Mouse (Mus musculus): ENCODE measurements around the gene Isyna1. TPM values are rescaled to one million over a fixed set of nuclear protein-coding genes. Genes with fewer than 3 reads are reported as not detected.
A peak's percentile ranks its signal among the peaks of the same experiment; 100 is the strongest.

Gene Isyna1
- total RNA-seq, 1 experiment, result 161 TPM

- H3K27ac ChIP-seq (ENCODE audit: insufficient read depth, low read depth, low read length, poor library complexity, severe bottlenecking), result peak overlapping the region; percentile 26; the same call in 1 of the 2 replicates
- no peak for TF ChIP-seq ZNF384 (IDR thresholded peaks at IDR 0.05; ENCODE audit: low read depth, low read length)
- TF ChIP-seq ZC3H11A (IDR thresholded peaks at IDR 0.05; ENCODE audit: borderline replicate concordance, low read depth, low read length), result no peak
- TF ChIP-seq CHD2 (IDR thresholded peaks at IDR 0.05; ENCODE audit: low read depth, low read length), result no peak
- TF ChIP-seq MAFK (IDR thresholded peaks at IDR 0.05; ENCODE audit: insufficient read depth, low read depth, low read length), result no peak
- no peak for TF ChIP-seq HCFC1 (IDR thresholded peaks at IDR 0.05; ENCODE audit: borderline replicate concordance, insufficient read depth, low read length)
Measured at GRCm38 (mm10) chr8:70565561-70565960, 28.6 kb upstream of the Isyna1 start.

GRCm38 (mm10) chr8:70570360-70570759 is 23.8 kb upstream of the Isyna1 start:
- H3K27ac ChIP-seq (ENCODE audit: insufficient read depth, low read depth, low read length, poor library complexity, severe bottlenecking), result no peak overlapping the region
- H3K36me3 ChIP-seq (ENCODE audit: control insufficient read depth, insufficient read depth, low read length, poor library complexity, severe bottlenecking), result peaks cover 6% of the 10 kb centered on the region; the same call in 1 of the 2 replicates
- in situ Hi-C loops (cut with MboI; ENCODE audit: low sequenced_read_pairs in 2 of 2, unreplicated experiment in 2 of 2), result no loop called here
- H3K9ac ChIP-seq (ENCODE audit: insufficient read depth, low read depth, low read length, poor library complexity, severe bottlenecking), result no peak overlapping the region
- no peak for TF ChIP-seq CHD2 (IDR thresholded peaks at IDR 0.05; ENCODE audit: low read depth, low read length)
- no peak for TF ChIP-seq ZC3H11A (IDR thresholded peaks at IDR 0.05; ENCODE audit: borderline replicate concordance, low read depth, low read length)
- TF ChIP-seq HCFC1 (IDR thresholded peaks at IDR 0.05; ENCODE audit: borderline replicate concordance, insufficient read depth, low read length), result no peak
- no peak for TF ChIP-seq ZNF384 (IDR thresholded peaks at IDR 0.05; ENCODE audit: low read depth, low read length)
- no peak for TF ChIP-seq MAFK (IDR thresholded peaks at IDR 0.05; ENCODE audit: insufficient read depth, low read depth, low read length)
- H3K4me3 ChIP-seq (ENCODE audit: insufficient read depth in 1 of 2, low read depth in 1 of 2, low read length in 2 of 2, poor library complexity in 1 of 2, severe bottlenecking in 1 of 2), result no peak overlapping the region
- DNase-seq (ENCODE audit: low read depth, low spot score), result no peak
- H3K4me1 ChIP-seq (ENCODE audit: control insufficient read depth in 2 of 2, insufficient read depth in 2 of 2, low read length in 2 of 2, poor library complexity in 1 of 2), result peaks cover 2 to 6% of the 10 kb centered on the region in 2 experiments; a peak in 1 of 4 replicates
- no peaks in the 10 kb centered on the region for H3K9me3 ChIP-seq (ENCODE audit: control insufficient read depth, insufficient read depth, low read depth, low read length)

More at GRCm38 (mm10) chr8:70565561-70565960, 28.6 kb upstream of the Isyna1 start:
- no peak overlapping the region for H3K4me3 ChIP-seq (ENCODE audit: insufficient read depth in 1 of 2, low read depth in 1 of 2, low read length in 2 of 2, poor library complexity in 1 of 2, severe bottlenecking in 1 of 2)
- H3K9me3 ChIP-seq (ENCODE audit: control insufficient read depth, insufficient read depth, low read depth, low read length), result no peaks in the 10 kb centered on the region
- H3K9ac ChIP-seq (ENCODE audit: insufficient read depth, low read depth, low read length, poor library complexity, severe bottlenecking), result no peak overlapping the region
- H3K4me1 ChIP-seq (ENCODE audit: control insufficient read depth in 2 of 2, insufficient read depth in 2 of 2, low read length in 2 of 2, poor library complexity in 1 of 2), result peaks cover 2 to 24% of the 10 kb centered on the region in 2 experiments; a peak in 2 of 4 replicates
- no peaks in the 10 kb centered on the region; the same call in 1 of the 2 replicates for H3K36me3 ChIP-seq (ENCODE audit: control insufficient read depth, insufficient read depth, low read length, poor library complexity, severe bottlenecking)
- no peak for DNase-seq (ENCODE audit: low read depth, low spot score)
- in situ Hi-C loops (cut with MboI; ENCODE audit: low sequenced_read_pairs in 2 of 2, unreplicated experiment in 2 of 2), result no loop called here

GRCm38 (mm10) chr8:70570990-70571389 is 23.2 kb upstream of the Isyna1 start:
- no peaks in the 10 kb centered on the region for H3K9me3 ChIP-seq (ENCODE audit: control insufficient read depth, insufficient read depth, low read depth, low read length)
- H3K4me1 ChIP-seq (ENCODE audit: control insufficient read depth in 2 of 2, insufficient read depth in 2 of 2, low read length in 2 of 2, poor library complexity in 1 of 2), result peaks cover 2 to 4% of the 10 kb centered on the region in 2 experiments; a peak in 1 of 4 replicates
- H3K9ac ChIP-seq (ENCODE audit: insufficient read depth, low read depth, low read length, poor library complexity, severe bottlenecking), result no peak overlapping the region
- in situ Hi-C loops (cut with MboI; ENCODE audit: low sequenced_read_pairs in 2 of 2, unreplicated experiment in 2 of 2), result no loop called here
- no peak overlapping the region for H3K4me3 ChIP-seq (ENCODE audit: insufficient read depth in 1 of 2, low read depth in 1 of 2, low read length in 2 of 2, poor library complexity in 1 of 2, severe bottlenecking in 1 of 2)
- H3K36me3 ChIP-seq (ENCODE audit: control insufficient read depth, insufficient read depth, low read length, poor library complexity, severe bottlenecking), result peaks cover 6% of the 10 kb centered on the region; the same call in 1 of the 2 replicates
- no peak for TF ChIP-seq ZC3H11A (IDR thresholded peaks at IDR 0.05; ENCODE audit: borderline replicate concordance, low read depth, low read length)
- TF ChIP-seq HCFC1 (IDR thresholded peaks at IDR 0.05; ENCODE audit: borderline replicate concordance, insufficient read depth, low read length), result no peak
- no peak for TF ChIP-seq CHD2 (IDR thresholded peaks at IDR 0.05; ENCODE audit: low read depth, low read length)
- no peak for TF ChIP-seq MAFK (IDR thresholded peaks at IDR 0.05; ENCODE audit: insufficient read depth, low read depth, low read length)
- TF ChIP-seq ZNF384 (IDR thresholded peaks at IDR 0.05; ENCODE audit: low read depth, low read length), result no peak
- DNase-seq (ENCODE audit: low read depth, low spot score), result no peak
- no peak overlapping the region for H3K27ac ChIP-seq (ENCODE audit: insufficient read depth, low read depth, low read length, poor library complexity, severe bottlenecking)

GRCm38 (mm10) chr8:70574302-70574701 is 19.9 kb upstream of the Isyna1 start:
- DNase-seq (ENCODE audit: low read depth, low spot score), result no peak
- Histone ChIP-seq H3K36me3 (ENCODE audit: control insufficient read depth, insufficient read depth, low read length, poor library complexity, severe bottlenecking) (peaks cover 19% of the 10 kb centered on the region), H3K9me3 (ENCODE audit: control insufficient read depth, insufficient read depth, low read depth, low read length) (no peaks in the 10 kb centered on the region), H3K4me1 (ENCODE audit: control insufficient read depth in 2 of 2, insufficient read depth in 2 of 2, low read length in 2 of 2, poor library complexity in 1 of 2) (peaks cover 2 to 4% of the 10 kb centered on the region in 2 experiments; a peak in 1 of 4 replicates), H3K4me3 (ENCODE audit: insufficient read depth in 1 of 2, low read depth in 1 of 2, low read length in 2 of 2, poor library complexity in 1 of 2, severe bottlenecking in 1 of 2) (no peak overlapping the region), H3K9ac (ENCODE audit: insufficient read depth, low read depth, low read length, poor library complexity, severe bottlenecking) (no peak overlapping the region), H3K27ac (ENCODE audit: insufficient read depth, low read depth, low read length, poor library complexity, severe bottlenecking) (no peak overlapping the region)
- TF ChIP-seq MAFK (IDR thresholded peaks at IDR 0.05; ENCODE audit: insufficient read depth, low read depth, low read length) (no peak), ZC3H11A (IDR thresholded peaks at IDR 0.05; ENCODE audit: borderline replicate concordance, low read depth, low read length) (no peak), CHD2 (IDR thresholded peaks at IDR 0.05; ENCODE audit: low read depth, low read length) (no peak), HCFC1 (IDR thresholded peaks at IDR 0.05; ENCODE audit: borderline replicate concordance, insufficient read depth, low read length) (no peak), ZNF384 (IDR thresholded peaks at IDR 0.05; ENCODE audit: low read depth, low read length) (no peak)
- in situ Hi-C loops (cut with MboI; ENCODE audit: low sequenced_read_pairs in 2 of 2, unreplicated experiment in 2 of 2), result no loop called here
